Mouse (Mus musculus): ENCODE measurements around the gene Ldhb. TPM values are rescaled to one million over a fixed set of nuclear protein-coding genes. Genes with fewer than 3 reads are reported as not detected.

Gene Ldhb
- total and polyA plus RNA-seq, 3 experiments = 0.25 to 0.59 TPM; not detected in 1

DNA sequence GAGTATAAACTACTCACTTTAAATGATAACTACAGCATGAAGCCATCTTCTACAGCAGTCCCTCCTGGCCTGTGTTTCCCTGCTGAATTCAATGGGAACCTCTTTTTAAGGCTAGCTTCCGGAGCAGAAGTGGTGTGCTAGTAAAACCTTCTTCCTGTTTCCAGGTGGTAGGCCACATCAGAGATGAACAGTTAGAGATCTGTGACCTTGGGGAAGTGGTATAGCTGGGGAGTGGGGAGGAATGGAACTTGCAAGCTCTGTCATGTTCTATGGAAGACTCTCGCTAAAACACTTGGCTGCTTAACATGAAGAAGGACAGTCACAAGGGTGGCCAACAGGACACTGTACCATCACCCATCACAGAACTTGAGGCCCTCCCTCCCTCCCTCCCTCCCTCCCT, 54.4 kb downstream of the Ldhb start:
- H3K27me3 ChIP-seq (replicated peaks) = no peaks in the 10 kb centered on the region
- TF ChIP-seq EP300 (IDR thresholded peaks at IDR 0.05; ENCODE audit: low read length) (no peak), ELF1 (IDR thresholded peaks at IDR 0.05; ENCODE audit: low read depth, low read length) (no peak), JUN (IDR thresholded peaks at IDR 0.05; ENCODE audit: insufficient read depth, low read depth, low read length) (no peak), IRF4 (IDR thresholded peaks at IDR 0.05; ENCODE audit: low read depth, low read length) (no peak), ZMIZ1 (IDR thresholded peaks at IDR 0.05; ENCODE audit: low read depth, low read length) (no peak), USF2 (conservative IDR thresholded peaks at IDR 0.05; ENCODE audit: low read depth, low read length) (no peak), CTCF (conservative IDR thresholded peaks at IDR 0.05 in 1 of 2, IDR thresholded peaks at IDR 0.05 in 1 of 2; ENCODE audit: low read depth in 2 of 2, low read length in 2 of 2) (no peak), ETS1 (conservative IDR thresholded peaks at IDR 0.05; ENCODE audit: low read depth, low read length) (no peak), E2F4 (IDR thresholded peaks at IDR 0.05; ENCODE audit: insufficient replicate concordance, low read depth, low read length) (no peak), MAZ (IDR thresholded peaks at IDR 0.05; ENCODE audit: low read depth, low read length) (no peak), BHLHE40 (IDR thresholded peaks at IDR 0.05; ENCODE audit: low read depth, low read length) (no peak), MXI1 (IDR thresholded peaks at IDR 0.05; ENCODE audit: low read depth, low read length) (no peak), POLR2AphosphoS2 (IDR thresholded peaks at IDR 0.05; ENCODE audit: low read depth, low read length) (no peak), SMC3 (IDR thresholded peaks at IDR 0.05; ENCODE audit: low read depth, low read length) (no peak), SIN3A (IDR thresholded peaks at IDR 0.05; ENCODE audit: low read length) (no peak), CHD1 (IDR thresholded peaks at IDR 0.05; ENCODE audit: low read depth, low read length) (no peak), MEF2A (IDR thresholded peaks at IDR 0.05; ENCODE audit: borderline replicate concordance, low read depth, low read length) (no peak), UBTF (IDR thresholded peaks at IDR 0.05; ENCODE audit: low read depth, low read length) (no peak), MAFK (IDR thresholded peaks at IDR 0.05; ENCODE audit: insufficient replicate concordance, low read length) (no peak)
- H3K9me3 ChIP-seq (replicated peaks; ENCODE audit: low read length) = no peaks in the 10 kb centered on the region
- H3K4me1 ChIP-seq (ENCODE audit: control insufficient read depth in 1 of 2, insufficient read depth in 2 of 2) = peaks cover 0 to 7% of the 10 kb centered on the region in 2 experiments; a peak in 1 of 4 replicates
- no peak overlapping the region for H3K4me3 ChIP-seq (replicated peaks in 1 of 3; ENCODE audit: low read depth in 2 of 3, low read length in 2 of 3, poor library complexity in 1 of 3)
- H3K9ac ChIP-seq (ENCODE audit: insufficient read depth, low read depth) = no peak overlapping the region
- no peaks in the 10 kb centered on the region for H3K79me2 ChIP-seq (replicated peaks; ENCODE audit: control insufficient read depth, extremely low read depth, insufficient read depth, poor library complexity, severe bottlenecking)
- H3K27ac ChIP-seq (ENCODE audit: insufficient read depth, low read depth) = no peak overlapping the region
- in situ Hi-C loops (cut with MboI; ENCODE audit: low pct_ligation_motif_present, low pct_unique_long_range_greater_than_20kb, low sequenced_read_pairs) = no loop called here
- dilution Hi-C loops (cut with MboI; ENCODE audit: extremely low pct_ligation_motif_present, extremely low pct_unique_long_range_greater_than_20kb, low sequenced_read_pairs) = no loop called here
- H3K4me2 ChIP-seq (ENCODE audit: insufficient read depth, low read depth, poor library complexity, severe bottlenecking) = no peak overlapping the region
- H3K36me3 ChIP-seq (replicated peaks in 1 of 2; ENCODE audit: control insufficient read depth in 1 of 2, insufficient read depth in 1 of 2, low read length in 1 of 2) = no peaks in the 10 kb centered on the region
- DNase-seq (ENCODE audit: extremely low read depth) = no peak

DNA sequence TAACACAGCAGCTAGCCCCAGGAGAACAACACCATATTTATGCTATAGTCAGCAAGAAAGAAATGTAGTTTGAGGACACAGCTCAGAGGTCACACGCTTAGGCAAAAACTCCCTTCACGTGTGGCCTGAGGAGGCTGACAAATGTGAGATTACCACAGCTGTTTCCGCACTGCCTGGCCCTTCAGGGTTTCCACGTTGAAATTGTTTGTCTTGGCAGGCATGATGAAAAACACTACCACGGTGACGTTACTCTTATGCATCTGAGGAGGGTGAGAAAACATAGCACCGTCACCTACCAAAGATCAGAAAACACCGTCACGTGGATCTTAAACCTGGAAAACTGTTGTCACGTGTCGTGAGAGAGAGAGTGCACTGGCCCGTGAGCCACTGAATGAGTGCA, 56.4 kb downstream of the Ldhb start:
- H3K27ac ChIP-seq (ENCODE audit: insufficient read depth, low read depth) = no peak overlapping the region
- H3K4me3 ChIP-seq (replicated peaks in 1 of 3; ENCODE audit: low read depth in 2 of 3, low read length in 2 of 3, poor library complexity in 1 of 3) = no peak overlapping the region
- no peak overlapping the region for H3K4me2 ChIP-seq (ENCODE audit: insufficient read depth, low read depth, poor library complexity, severe bottlenecking)
- dilution Hi-C loops (cut with MboI; ENCODE audit: extremely low pct_ligation_motif_present, extremely low pct_unique_long_range_greater_than_20kb, low sequenced_read_pairs) = no loop called here
- no peak overlapping the region for H3K9ac ChIP-seq (ENCODE audit: insufficient read depth, low read depth)
- DNase-seq (ENCODE audit: extremely low read depth) = no peak
- H3K36me3 ChIP-seq (replicated peaks in 1 of 2; ENCODE audit: control insufficient read depth in 1 of 2, insufficient read depth in 1 of 2, low read length in 1 of 2) = no peaks in the 10 kb centered on the region
- TF ChIP-seq IRF4 (IDR thresholded peaks at IDR 0.05; ENCODE audit: low read depth, low read length) (no peak), MXI1 (IDR thresholded peaks at IDR 0.05; ENCODE audit: low read depth, low read length) (no peak), NRF1 (IDR thresholded peaks at IDR 0.05; ENCODE audit: low read depth, low read length) (no peak), USF2 (conservative IDR thresholded peaks at IDR 0.05; ENCODE audit: low read depth, low read length) (no peak), MAFK (IDR thresholded peaks at IDR 0.05; ENCODE audit: insufficient replicate concordance, low read length) (no peak), CTCF (conservative IDR thresholded peaks at IDR 0.05 in 1 of 2, IDR thresholded peaks at IDR 0.05 in 1 of 2; ENCODE audit: low read depth in 2 of 2, low read length in 2 of 2) (no peak), KAT2A (IDR thresholded peaks at IDR 0.05; ENCODE audit: insufficient replicate concordance, low read length) (no peak), ETS1 (conservative IDR thresholded peaks at IDR 0.05; ENCODE audit: low read depth, low read length) (no peak), TCF12 (IDR thresholded peaks at IDR 0.05; ENCODE audit: low read depth, low read length) (no peak), SIN3A (IDR thresholded peaks at IDR 0.05; ENCODE audit: low read length) (no peak), ZMIZ1 (IDR thresholded peaks at IDR 0.05; ENCODE audit: low read depth, low read length) (no peak), ZNF384 (IDR thresholded peaks at IDR 0.05; ENCODE audit: low read depth, low read length) (no peak), UBTF (IDR thresholded peaks at IDR 0.05; ENCODE audit: low read depth, low read length) (no peak), TBP (conservative IDR thresholded peaks at IDR 0.05; ENCODE audit: low read depth, low read length) (no peak), ZC3H11A (IDR thresholded peaks at IDR 0.05; ENCODE audit: low read depth, low read length) (no peak), BHLHE40 (IDR thresholded peaks at IDR 0.05; ENCODE audit: low read depth, low read length) (no peak), MYC (IDR thresholded peaks at IDR 0.05; ENCODE audit: low read depth, low read length) (no peak), MAX (IDR thresholded peaks at IDR 0.05; ENCODE audit: low read length) (no peak), JUND (conservative IDR thresholded peaks at IDR 0.05; ENCODE audit: low read depth, low read length) (no peak)
- no peaks in the 10 kb centered on the region for H3K79me2 ChIP-seq (replicated peaks; ENCODE audit: control insufficient read depth, extremely low read depth, insufficient read depth, poor library complexity, severe bottlenecking)
- no peaks in the 10 kb centered on the region for H3K9me3 ChIP-seq (replicated peaks; ENCODE audit: low read length)
- in situ Hi-C loops (cut with MboI; ENCODE audit: low pct_ligation_motif_present, low pct_unique_long_range_greater_than_20kb, low sequenced_read_pairs) = no loop called here
- H3K4me1 ChIP-seq (ENCODE audit: control insufficient read depth in 1 of 2, insufficient read depth in 2 of 2) = peaks cover 0 to 7% of the 10 kb centered on the region in 2 experiments; a peak in 1 of 4 replicates
- H3K27me3 ChIP-seq (replicated peaks) = no peaks in the 10 kb centered on the region
